Mouse (Mus musculus): Measurements from ENCODE around the gene Ube2m.

The Ube2m gene

DNA sequence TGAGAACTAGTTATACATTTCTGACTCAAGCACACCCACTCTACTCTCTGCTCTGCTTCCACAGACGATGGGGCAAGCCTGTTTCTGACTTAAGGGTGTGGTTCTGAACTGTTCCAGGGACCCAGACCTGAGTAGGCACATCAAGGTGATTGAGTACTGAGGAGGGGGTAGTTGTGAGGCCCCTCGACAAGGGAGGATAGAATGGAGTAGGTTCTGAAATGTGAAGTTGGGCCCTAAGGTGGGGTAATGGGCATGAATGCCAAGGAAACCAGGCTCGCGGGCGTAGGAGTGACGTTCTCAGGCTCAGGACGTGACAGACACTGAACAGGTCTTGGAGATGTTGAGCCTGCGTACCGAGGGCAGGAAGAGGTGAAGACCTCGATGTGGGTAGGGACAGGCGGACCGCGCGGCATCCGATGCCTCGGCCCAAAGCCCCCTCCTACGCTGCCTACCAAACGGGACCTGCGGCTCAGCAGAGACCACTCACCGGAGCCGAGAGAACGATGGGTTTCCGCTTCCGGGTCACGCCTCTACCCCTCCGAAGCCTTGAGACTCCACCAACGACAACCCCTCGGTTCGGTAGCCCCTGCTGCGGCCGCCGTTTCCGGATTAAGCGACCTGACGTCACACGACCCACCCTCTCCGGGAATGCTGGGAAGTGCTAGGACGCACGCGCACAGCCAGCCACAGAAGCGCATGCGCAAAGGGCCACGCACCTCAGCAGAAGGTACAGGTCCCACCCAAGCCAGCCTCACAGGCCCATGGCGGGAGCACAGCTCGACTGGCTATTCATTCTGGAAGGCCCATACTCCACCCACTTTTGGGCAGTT is 3.7 kb downstream of the Ube2m start, which contains the start of gene Chmp2a:
Gene Chmp2a (minus strand): TSS at position 660 of the 830 bp plus-strand sequence.
- in situ Hi-C loops (cut with MboI; ENCODE audit: low sequenced_read_pairs): no loop called here

DNA sequence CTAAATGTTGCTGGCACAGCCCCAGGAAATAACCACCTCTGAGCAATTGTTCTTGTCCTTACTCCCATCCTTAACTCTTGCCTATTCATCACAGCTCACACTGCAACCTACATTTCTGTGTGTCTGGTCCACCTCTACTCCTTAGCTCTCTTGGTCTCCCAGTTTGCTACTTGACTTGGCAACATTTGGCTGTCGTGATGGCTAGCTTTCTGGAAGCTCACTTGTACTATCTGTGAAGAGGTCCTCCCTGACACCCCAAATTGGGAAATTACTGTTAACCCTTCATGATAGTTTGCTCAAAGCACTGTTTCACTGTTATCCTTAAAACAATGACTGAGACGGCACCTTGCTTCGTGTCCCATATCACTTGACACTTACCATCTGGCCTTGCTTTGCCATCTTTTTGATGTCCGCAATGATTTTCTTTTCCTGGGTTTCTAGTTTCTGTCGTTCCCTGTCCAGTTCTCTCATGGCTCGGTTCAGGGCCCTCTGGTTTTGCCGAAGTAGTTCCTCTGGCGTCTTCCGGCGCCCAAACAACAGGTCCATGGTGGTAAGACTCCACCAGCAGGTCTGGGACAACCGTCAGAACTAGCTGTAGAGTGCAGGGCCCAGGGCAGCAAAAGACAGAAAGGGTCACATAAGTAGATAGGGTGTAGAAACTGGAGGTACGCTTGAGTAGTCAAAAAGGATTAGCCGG is 4.5 kb downstream of the Ube2m start:
- in situ Hi-C loops (cut with MboI; ENCODE audit: low sequenced_read_pairs): no loop called here

- in situ Hi-C loops (cut with MboI; ENCODE audit: low sequenced_read_pairs): no loop called here
These were observed 5.5 kb downstream of the Ube2m start for GRCm38 (mm10) chr7:13032541-13032940.

- in situ Hi-C loops (cut with MboI; ENCODE audit: low sequenced_read_pairs): no loop called here
These were observed 6.1 kb downstream of the Ube2m start for GRCm38 (mm10) chr7:13031983-13032382.

DNA sequence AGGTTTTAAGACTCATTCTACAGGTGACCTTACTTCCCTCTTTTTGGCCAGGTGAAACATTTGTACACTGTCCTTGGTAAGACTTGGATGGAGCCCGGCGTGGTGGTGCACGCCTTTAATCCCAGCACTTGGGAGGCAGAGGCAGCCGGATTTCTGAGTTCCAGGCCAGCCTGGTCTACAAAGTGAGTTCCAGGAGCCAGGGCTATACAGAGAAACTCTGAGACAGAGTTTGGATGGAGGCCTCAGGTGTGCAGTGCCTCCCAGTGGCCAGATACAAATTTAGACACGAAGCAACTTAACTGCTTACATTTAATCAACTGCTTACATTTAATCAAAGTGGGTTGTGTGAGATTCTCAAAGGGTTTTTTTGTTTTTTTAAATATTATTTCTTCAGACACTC is 7.0 kb downstream of the Ube2m start:
- in situ Hi-C loops (cut with MboI; ENCODE audit: low sequenced_read_pairs): no loop called here

DNA sequence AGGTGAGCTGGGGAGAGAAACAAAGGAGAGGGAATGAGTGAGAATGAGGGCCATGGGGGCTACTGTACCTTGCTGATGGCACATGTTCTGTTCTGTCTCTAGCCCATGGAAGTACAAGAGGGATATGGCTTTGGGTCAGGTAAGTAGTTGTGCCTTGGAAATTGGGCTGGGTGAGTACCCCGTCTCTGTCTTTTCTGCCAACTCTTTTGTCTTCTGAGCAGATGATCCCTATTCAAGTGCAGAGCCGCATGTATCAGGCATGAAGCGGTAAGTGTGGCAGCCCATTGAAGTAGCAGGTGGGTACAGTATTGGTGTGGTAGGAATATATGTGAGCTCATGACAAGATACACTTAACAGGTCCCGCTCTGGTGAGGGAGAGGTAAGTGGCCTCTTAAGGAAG is 9.1 kb downstream of the Ube2m start:
- in situ Hi-C loops (cut with MboI; ENCODE audit: low sequenced_read_pairs): no loop called here

DNA sequence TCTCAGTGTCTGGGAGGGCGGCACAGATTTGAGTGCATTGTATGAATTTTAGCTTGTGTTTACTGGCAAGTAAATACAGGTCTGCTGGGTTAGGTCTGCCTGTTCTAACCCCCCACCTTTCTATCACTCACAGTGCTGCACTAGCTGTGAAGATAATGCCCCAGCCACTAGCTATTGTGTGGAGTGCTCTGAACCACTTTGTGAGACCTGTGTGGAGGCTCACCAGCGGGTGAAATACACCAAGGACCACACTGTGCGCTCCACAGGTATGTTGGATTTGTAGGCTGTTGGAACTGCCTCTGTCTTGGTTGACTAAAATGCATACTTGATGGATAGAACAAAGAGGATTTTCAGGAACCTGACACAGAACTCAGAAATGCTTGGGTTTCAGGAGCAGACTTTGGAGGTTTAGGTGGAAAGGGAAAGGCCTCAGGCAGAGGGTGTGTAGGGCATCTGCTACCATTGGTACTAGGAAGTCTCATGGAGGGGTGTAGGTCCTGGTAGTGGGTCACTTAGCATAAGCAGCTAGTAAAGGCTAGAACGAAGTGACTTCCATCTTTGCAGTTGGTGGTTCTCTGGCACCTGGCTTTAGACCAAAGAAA is 12.5 kb downstream of the Ube2m start:
- in situ Hi-C loops (cut with MboI; ENCODE audit: low sequenced_read_pairs): no loop called here

DNA sequence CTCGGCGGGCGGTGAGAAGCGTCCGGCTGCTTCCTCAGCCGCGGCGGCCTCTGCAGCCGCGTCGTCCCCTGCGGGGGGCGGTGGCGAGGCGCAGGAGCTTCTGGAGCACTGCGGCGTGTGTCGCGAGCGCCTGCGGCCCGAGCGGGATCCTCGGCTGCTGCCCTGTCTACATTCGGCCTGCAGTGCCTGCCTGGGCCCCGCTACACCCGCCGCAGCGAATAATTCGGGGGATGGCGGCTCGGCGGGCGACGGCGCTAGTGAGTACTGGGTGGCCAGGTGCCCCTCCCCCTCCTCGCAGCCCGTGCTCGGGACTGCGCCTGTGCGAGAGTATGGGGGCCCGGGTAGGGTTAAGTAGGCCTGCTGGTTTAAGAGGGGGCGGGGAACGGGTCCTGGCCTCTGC is 13.3 kb downstream of the Ube2m start:
- in situ Hi-C loops (cut with MboI; ENCODE audit: low sequenced_read_pairs): no loop called here

GRCm38 (mm10) chr7:13023928-13024731 is 13.9 kb downstream of the Ube2m start:
- in situ Hi-C loops (cut with MboI; ENCODE audit: low sequenced_read_pairs): no loop called here

DNA sequence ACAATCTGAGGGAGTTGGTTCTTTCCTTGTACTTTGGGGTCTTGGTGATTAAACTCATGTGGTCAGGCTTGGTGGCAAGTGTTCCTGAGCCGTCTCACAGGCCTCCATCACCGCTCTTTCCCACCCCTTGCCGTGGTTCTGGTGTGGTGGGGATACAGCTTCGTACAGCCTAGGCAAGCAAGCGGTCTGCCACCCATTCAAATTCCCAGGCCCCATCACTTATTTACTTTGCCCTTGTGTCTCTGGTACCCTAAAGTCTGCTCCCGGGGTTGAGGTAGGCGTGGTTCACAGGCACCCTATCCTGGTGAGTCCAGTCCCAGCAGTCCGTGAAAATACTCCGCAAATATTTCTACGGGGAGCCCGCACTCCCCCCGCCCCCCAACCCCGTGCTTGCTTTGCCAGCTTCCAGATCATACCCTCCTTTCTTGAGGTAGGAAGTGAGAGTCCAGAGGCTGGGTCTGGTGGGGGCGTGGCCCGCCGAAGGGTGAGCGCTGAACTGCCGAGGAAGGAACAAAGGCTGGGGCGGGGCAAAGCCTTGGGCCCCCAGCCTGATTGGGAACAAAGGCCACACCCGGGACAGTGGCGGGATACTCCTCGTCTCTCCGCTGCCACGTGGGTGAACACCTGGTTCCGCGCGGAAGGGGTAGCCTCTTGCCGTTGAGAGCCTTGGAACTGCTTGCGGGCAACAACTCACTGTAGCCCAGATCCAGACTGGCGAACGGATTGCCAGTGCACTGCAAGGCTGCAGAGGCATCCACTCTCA is 15.1 kb downstream of the Ube2m start:
- in situ Hi-C loops (cut with MboI; ENCODE audit: low sequenced_read_pairs): no loop called here

DNA sequence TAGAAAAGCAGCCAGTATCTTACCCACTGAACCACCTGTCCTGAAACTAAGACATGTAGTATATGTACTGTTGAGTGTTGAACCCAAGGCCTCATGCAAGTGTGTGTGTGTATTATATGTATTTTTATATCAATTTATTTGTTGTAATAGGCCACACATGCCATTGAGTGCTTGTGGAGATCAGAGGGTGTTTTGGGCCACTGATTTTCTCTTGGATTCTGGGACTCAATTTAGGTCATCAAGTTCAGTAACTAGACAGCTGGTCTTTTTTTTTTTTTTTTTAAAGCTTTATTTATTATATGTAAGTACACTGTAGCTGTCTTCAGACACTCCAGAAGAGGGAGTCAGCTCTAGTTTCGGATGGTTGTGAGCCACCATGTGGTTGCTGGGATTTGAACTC is 22.9 kb downstream of the Ube2m start:
- in situ Hi-C loops (cut with MboI; ENCODE audit: low sequenced_read_pairs): no loop called here

- in situ Hi-C loops (cut with MboI; ENCODE audit: low sequenced_read_pairs): no loop called here
These were observed 23.7 kb downstream of the Ube2m start for GRCm38 (mm10) chr7:13014275-13014839.

DNA sequence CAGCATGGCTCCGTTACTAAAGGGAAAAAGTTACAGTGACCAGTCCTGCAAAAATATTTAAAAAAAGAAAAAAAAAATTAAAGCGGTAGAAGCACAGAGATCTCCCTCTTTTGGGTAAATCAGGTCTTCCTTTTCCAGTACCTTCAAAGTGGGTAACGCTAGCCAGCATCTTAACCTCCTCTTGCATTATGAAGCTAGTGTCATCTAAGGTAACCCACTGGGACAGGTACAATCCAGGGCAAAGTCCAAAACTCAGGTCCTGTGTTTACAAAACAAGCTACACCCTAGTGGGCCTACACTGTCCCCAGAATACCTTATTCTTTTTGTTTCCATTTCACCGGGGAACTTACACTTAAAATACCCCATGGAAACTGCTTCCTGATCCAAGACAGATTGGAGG is 24.4 kb downstream of the Ube2m start:
- in situ Hi-C loops (cut with MboI; ENCODE audit: low sequenced_read_pairs): no loop called here

DNA sequence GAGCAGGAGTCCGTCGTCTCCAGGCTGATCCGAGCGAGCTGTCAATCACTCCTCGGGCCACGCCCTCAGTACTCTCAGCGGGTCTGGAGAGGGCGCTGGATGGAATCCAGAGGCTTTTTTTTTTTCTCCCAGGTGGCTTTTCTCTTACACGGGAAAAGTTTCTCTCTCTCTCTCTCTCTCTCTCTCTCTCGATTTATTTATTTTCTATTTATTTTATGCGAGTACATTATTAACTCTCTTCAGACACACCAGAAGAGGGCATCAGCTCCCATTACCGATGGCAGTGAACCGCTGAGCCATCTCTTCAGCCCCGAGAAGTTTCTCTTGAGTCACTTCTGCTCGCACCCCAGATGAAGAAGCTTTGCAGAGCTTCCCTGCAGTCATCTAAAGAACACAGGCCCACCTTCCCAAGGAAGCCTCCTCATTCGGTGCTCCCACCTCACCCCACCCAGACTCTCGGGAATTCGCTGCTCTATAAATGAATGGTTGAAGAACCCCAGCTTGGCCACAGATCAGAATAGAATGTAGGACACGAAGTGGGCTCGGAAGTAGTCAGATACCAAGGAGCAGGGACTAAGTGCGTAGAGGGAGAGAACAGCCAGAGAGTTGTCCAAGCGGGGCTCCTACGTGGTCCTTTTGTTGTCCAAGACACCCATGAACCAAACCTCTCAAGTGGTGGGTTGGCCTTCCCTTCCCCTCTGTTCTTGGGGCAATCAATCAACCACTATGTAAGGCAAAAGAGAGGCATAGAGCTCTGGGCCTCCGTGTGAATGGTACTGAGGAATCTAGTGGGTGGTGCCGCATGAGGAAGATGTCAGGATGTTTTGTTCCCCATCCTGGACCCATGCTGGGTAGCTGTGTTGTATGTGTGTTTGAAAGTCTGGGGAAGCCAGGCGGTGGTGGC is 27.8 kb downstream of the Ube2m start, which contains the start of gene Zbtb45:
Gene Zbtb45 (minus strand): TSS at position 30 of the 904 bp plus-strand sequence.
- in situ Hi-C loops (cut with MboI; ENCODE audit: low sequenced_read_pairs): no loop called here

GRCm38 (mm10) chr7:13009143-13010004 is 28.7 kb downstream of the Ube2m start:
- in situ Hi-C loops (cut with MboI; ENCODE audit: low sequenced_read_pairs): no loop called here

DNA sequence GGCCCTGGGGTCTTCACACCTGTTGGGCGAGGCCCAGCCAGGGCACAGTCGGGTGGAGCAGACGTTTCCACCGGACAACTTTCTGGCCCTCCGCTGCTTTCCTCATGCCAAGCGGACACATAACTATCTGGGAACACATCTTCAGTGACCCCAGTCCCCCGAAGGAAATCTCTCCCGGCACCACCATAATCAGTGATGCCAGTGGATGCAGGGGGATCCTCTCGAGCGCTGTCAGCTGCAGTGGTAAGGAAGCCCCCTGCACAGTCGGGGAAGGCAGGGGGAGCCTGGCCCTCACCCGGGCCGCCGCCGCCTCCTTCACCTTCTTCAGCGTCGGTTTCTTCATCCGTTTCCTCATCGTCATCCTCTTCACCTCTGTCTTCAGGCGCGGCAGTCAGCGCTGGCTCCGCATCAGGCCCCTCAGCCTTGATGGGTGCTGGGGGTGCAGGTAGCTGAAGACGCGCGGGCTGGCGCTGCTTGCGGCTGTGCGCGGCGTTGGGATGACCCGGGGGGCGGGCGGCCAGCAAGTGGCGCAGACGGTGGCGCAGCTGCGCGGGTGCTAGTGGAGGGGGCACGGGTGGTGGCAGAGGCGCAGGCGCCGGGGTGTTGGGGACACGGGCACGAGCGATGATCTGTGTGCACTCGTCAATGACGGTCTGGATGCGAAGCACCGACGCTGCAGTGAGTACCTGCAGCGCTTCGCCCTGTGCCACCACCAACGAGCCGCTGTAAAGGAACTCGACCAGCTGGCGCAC is 30.6 kb downstream of the Ube2m start:
- in situ Hi-C loops (cut with MboI; ENCODE audit: low sequenced_read_pairs): no loop called here

- in situ Hi-C loops (cut with MboI; ENCODE audit: low sequenced_read_pairs): no loop called here
These were observed 31.5 kb downstream of the Ube2m start for GRCm38 (mm10) chr7:13006531-13006930.

Measured in CH12F3 (cell line).